In genomic region chr15:86334745-86335144, GRCm38 (mm10) we compare ENCODE assay signal across 23 mouse cellular contexts.
A peak's percentile ranks its signal among the peaks of the same experiment; 100 is the strongest.
DNase-seq lines count a peak whose midpoint lies in the region; ATAC-seq and TF ChIP-seq lines count a peak whose summit lies in the region.
"Had no signal": no experiment of that assay in that cellular context is flagged by ENCODE, and none has a peak within 500 bp of the region (broad histone marks: within the 10 kb centered on the region; RNA-seq: fewer than 3 reads in every experiment).

No protein-coding gene starts in this region.

- peak; percentile 26 for DNase-seq in gastrocnemius, postnatal 25 days
- DNase-seq in gastrocnemius, postnatal 4 days (ENCODE audit: low spot score in 2 of 2): no peak
- DNase-seq in midbrain, postnatal 0 days (ENCODE audit: low spot score): no peak
- peak; percentile 84 for DNase-seq in thymus, postnatal 25 days
- DNase-seq in stomach, postnatal 0 days (ENCODE audit: low spot score): no peak
- DNase-seq: adrenal gland, postnatal 25 days; cerebellum, adult 11-12 months; cerebellum, postnatal 36 days; gastrocnemius, postnatal 36 days; heart, postnatal 10 days; kidney, postnatal 4 days; liver, embryonic 13.5 days; lung, embryonic 14.5 days; lung, postnatal 4 days; spleen, adult 18-20 months had no signal

- no peak overlapping the region for H3K4me3 ChIP-seq in midbrain, embryonic 13.5 days (replicated peaks)
- no peak overlapping the region for H3K4me3 ChIP-seq in midbrain, postnatal 0 days (ENCODE audit: low read depth, low read length)
- H3K4me3 ChIP-seq in midbrain, embryonic 16.5 days (ENCODE audit: low read depth, low read length): no peak overlapping the region
- no peak overlapping the region for H3K4me3 ChIP-seq in stomach, postnatal 0 days (ENCODE audit: low read depth, low read length)
- H3K4me3 ChIP-seq: forebrain, embryonic 10.5 days; heart, embryonic 10.5 days; hindbrain, embryonic 12.5 days; intestine, embryonic 15.5 days; limb, embryonic 13.5 days; liver, embryonic 13.5 days had no signal

- TF ChIP-seq EP300 in stomach, postnatal 0 days (optimal IDR thresholded peaks at IDR 0.05): no peak

- no peak overlapping the region for H3K4me2 ChIP-seq in midbrain, embryonic 13.5 days (replicated peaks)
- H3K4me2 ChIP-seq in midbrain, postnatal 0 days (ENCODE audit: low read depth, low read length, poor library complexity, severe bottlenecking): no peak overlapping the region
- no peak overlapping the region for H3K4me2 ChIP-seq in midbrain, embryonic 16.5 days (ENCODE audit: low read length)
- H3K4me2 ChIP-seq in stomach, postnatal 0 days (replicated peaks; ENCODE audit: low read depth): no peak overlapping the region
- H3K4me2 ChIP-seq: hindbrain, embryonic 12.5 days; intestine, embryonic 15.5 days; limb, embryonic 13.5 days; liver, embryonic 13.5 days; lung, embryonic 14.5 days had no signal

- no peak for TF ChIP-seq CTCF in midbrain, postnatal 0 days (IDR thresholded peaks at IDR 0.05)
- TF ChIP-seq CTCF in stomach, postnatal 0 days (IDR thresholded peaks at IDR 0.05; ENCODE audit: low read depth): no peak

- H3K9ac ChIP-seq in midbrain, embryonic 13.5 days (replicated peaks): no peak overlapping the region; the same call in 1 of the 2 replicates
- no peak overlapping the region for H3K9ac ChIP-seq in midbrain, postnatal 0 days (replicated peaks; ENCODE audit: low read length, poor library complexity, severe bottlenecking)
- H3K9ac ChIP-seq in midbrain, embryonic 16.5 days (ENCODE audit: low read depth, low read length): no peak overlapping the region
- no peak overlapping the region for H3K9ac ChIP-seq in stomach, postnatal 0 days (ENCODE audit: low read length)
- H3K9ac ChIP-seq: hindbrain, embryonic 12.5 days; intestine, embryonic 15.5 days; limb, embryonic 13.5 days; liver, embryonic 13.5 days; lung, embryonic 14.5 days had no signal

- H3K27me3 ChIP-seq in midbrain, embryonic 13.5 days: no peaks in the 10 kb centered on the region
- H3K27me3 ChIP-seq in midbrain, postnatal 0 days (ENCODE audit: insufficient read depth, low read length): no peaks in the 10 kb centered on the region
- H3K27me3 ChIP-seq in midbrain, embryonic 16.5 days (ENCODE audit: control insufficient read depth, insufficient read depth, low read depth, low read length): no peaks in the 10 kb centered on the region
- H3K27me3 ChIP-seq in stomach, postnatal 0 days (ENCODE audit: control insufficient read depth, insufficient read depth, low read length): no peaks in the 10 kb centered on the region
- H3K27me3 ChIP-seq: CH12.LX; hindbrain, embryonic 12.5 days; intestine, embryonic 15.5 days; liver, embryonic 13.5 days had no signal

- ATAC-seq in midbrain, embryonic 13.5 days: no peak
- ATAC-seq in midbrain, postnatal 0 days (ENCODE audit: low FRiP score): no peak
- ATAC-seq in midbrain, embryonic 16.5 days: no peak
- no peak for ATAC-seq in stomach, postnatal 0 days (ENCODE audit: low FRiP score, low TSS enrichment)
- ATAC-seq: intestine, embryonic 15.5 days had no signal

- 72% methylated on average over 9 of the region's 9 CpGs for WGBS in midbrain, embryonic 13.5 days
- 63% methylated on average over 9 of the region's 9 CpGs for WGBS in midbrain, postnatal 0 days
- WGBS in midbrain, embryonic 16.5 days: 54% methylated on average over 9 of the region's 9 CpGs
- 86% methylated on average over 9 of the region's 9 CpGs for WGBS in stomach, postnatal 0 days

- no peaks in the 10 kb centered on the region for H3K9me3 ChIP-seq in midbrain, embryonic 13.5 days
- no peaks in the 10 kb centered on the region for H3K9me3 ChIP-seq in midbrain, postnatal 0 days (ENCODE audit: low read length)
- H3K9me3 ChIP-seq in midbrain, embryonic 16.5 days (replicated peaks; ENCODE audit: control insufficient read depth, low read length, poor library complexity, severe bottlenecking): no peaks in the 10 kb centered on the region
- no peaks in the 10 kb centered on the region for H3K9me3 ChIP-seq in stomach, postnatal 0 days (ENCODE audit: control insufficient read depth, low read length)
- H3K9me3 ChIP-seq: forebrain, embryonic 10.5 days; heart, embryonic 10.5 days; hindbrain, embryonic 12.5 days; intestine, embryonic 15.5 days; limb, embryonic 13.5 days; liver, embryonic 13.5 days had no signal

- no peaks in the 10 kb centered on the region for H3K36me3 ChIP-seq in midbrain, embryonic 13.5 days
- no peaks in the 10 kb centered on the region for H3K36me3 ChIP-seq in midbrain, postnatal 0 days (ENCODE audit: insufficient read depth, low read length)
- no peaks in the 10 kb centered on the region for H3K36me3 ChIP-seq in midbrain, embryonic 16.5 days (ENCODE audit: control insufficient read depth, insufficient read depth, low read length)
- no peaks in the 10 kb centered on the region for H3K36me3 ChIP-seq in stomach, postnatal 0 days (ENCODE audit: control insufficient read depth, insufficient read depth, low read length)
- H3K36me3 ChIP-seq: forebrain, embryonic 10.5 days; heart, embryonic 10.5 days; hindbrain, embryonic 12.5 days; intestine, embryonic 15.5 days; limb, embryonic 13.5 days; liver, embryonic 13.5 days had no signal

- H3K4me1 ChIP-seq in midbrain, embryonic 13.5 days (replicated peaks): peaks cover 48% of the 10 kb centered on the region
- H3K4me1 ChIP-seq in midbrain, postnatal 0 days (ENCODE audit: insufficient read depth, low read length): peaks cover 9% of the 10 kb centered on the region; the same call in 1 of the 2 replicates
- peaks cover 26% of the 10 kb centered on the region for H3K4me1 ChIP-seq in midbrain, embryonic 16.5 days (ENCODE audit: control insufficient read depth, insufficient read depth, low read length)
- no peaks in the 10 kb centered on the region for H3K4me1 ChIP-seq in stomach, postnatal 0 days (replicated peaks; ENCODE audit: control insufficient read depth, insufficient read depth)
- H3K4me1 ChIP-seq: heart, embryonic 10.5 days; intestine, embryonic 15.5 days; liver, embryonic 13.5 days had no signal

- peak overlapping the region; percentile 48 for H3K27ac ChIP-seq in midbrain, embryonic 13.5 days
- H3K27ac ChIP-seq in midbrain, postnatal 0 days (ENCODE audit: low read depth, low read length): no peak overlapping the region
- H3K27ac ChIP-seq in midbrain, embryonic 16.5 days (ENCODE audit: low read length): peak overlapping the region; percentile 43; the same call in 1 of the 2 replicates
- H3K27ac ChIP-seq in stomach, postnatal 0 days (replicated peaks): no peak overlapping the region
- H3K27ac ChIP-seq: forebrain, embryonic 10.5 days; heart, embryonic 10.5 days; hindbrain, embryonic 12.5 days; intestine, embryonic 15.5 days; limb, embryonic 13.5 days; liver, embryonic 13.5 days had no signal

Comparison
In these comparisons a context has a peak if more than half of its experiments do, and no peak if none do; other contexts are left out.
1. DNase-seq: peak in gastrocnemius, postnatal 25 days (single experiment) and thymus, postnatal 25 days (single experiment); none in gastrocnemius, postnatal 4 days (0 of 2), midbrain, postnatal 0 days (single experiment) and stomach, postnatal 0 days (single experiment).
2. H3K27ac ChIP-seq: peak in midbrain, embryonic 13.5 days (single experiment) and midbrain, embryonic 16.5 days (single experiment); none in midbrain, postnatal 0 days (single experiment) and stomach, postnatal 0 days (single experiment).